Mouse (Mus musculus): Measurements from ENCODE around the gene Gm20388.

The Gm20388 gene

DNA sequence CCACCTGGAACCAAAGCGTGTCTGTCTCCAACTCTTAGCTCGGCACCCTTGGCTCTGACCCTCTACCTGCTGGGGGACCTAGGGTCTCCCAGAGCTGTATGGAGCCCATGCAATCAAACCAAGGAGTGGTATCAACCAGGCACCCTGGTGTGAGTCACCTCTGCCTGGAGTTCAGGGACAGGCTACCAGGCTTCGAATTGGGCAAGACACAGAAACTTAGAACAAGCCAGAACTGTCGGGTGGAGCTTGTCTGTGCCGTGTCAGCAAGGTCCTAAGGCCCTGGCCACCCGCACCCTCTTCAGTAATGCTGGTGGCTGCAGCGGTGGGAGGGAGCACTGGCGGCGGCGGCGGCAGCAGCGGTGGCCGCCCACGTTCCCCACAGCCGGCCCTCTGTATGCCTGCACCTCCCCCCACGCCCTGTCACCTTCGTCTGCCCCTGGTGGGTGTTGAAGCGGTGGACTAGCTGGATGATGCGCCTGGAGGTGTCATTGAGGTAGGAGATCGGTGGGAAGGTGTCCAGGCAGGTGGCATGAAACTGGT lies 2526.0 kb downstream of the Gm20388 start:
- intact Hi-C loops (cut with DNase I) = loop anchor here (5.0 kb wide), 1 partner anchor 59 kb away; the partner anchor contains the start of gene Zc3h18

DNA sequence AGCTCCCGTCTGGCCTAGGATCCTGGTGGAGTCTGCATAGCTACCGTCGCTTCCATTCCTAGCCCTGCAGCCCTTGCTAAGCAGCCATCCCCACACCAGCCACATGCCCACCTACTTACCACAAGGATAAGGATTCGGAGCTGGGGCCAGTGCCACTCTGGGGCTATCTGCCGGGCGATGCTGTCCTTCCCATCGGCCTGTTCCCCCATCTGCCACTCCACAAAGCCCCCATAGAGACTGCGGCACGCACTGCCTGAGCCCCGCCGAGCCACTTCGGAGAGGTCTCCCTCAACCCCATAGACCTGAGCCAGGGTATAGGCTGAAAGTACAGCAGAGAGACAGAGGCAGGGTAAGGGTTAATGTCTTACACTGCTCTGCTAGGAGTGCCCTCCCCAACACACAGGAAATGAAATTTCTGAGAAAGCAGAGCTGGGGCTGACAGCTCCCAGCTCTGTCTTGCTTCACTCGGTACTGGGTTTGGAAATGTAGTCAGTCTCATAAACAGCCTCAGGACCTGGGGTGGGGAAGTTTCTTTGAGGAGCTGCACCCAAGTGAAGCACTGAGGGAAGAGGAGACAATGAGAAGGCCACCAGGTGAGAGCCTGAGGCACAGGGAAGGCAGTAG lies 2527.2 kb downstream of the Gm20388 start:
- intact Hi-C loops (cut with DNase I) = loop anchor here (5.0 kb wide), 1 partner anchor 61 kb away; the partner anchor contains the start of gene Zc3h18

DNA sequence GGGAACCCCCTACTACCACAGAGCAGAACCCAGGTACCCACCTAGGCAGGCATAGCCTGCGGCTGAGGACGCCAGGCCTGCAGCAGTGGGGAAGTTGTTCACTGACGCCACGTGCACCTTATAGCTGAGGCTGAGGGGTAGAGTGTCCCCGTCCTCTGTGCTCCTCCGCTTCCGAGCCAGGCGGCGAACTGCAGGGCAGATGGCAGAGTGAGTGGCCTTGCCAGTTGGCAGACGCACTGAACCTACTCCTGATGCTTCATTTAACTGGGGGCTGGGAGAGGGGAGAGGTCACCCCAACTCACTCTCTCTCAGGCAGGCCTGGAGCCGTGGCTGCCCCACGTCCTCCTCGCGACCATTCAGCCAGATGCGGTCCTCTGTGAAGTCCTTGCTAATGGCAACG lies 2528.7 kb downstream of the Gm20388 start:
- intact Hi-C loops (cut with DNase I) = loop anchor here (5.0 kb wide), 1 partner anchor 62 kb away; the partner anchor contains the start of gene Zc3h18

DNA sequence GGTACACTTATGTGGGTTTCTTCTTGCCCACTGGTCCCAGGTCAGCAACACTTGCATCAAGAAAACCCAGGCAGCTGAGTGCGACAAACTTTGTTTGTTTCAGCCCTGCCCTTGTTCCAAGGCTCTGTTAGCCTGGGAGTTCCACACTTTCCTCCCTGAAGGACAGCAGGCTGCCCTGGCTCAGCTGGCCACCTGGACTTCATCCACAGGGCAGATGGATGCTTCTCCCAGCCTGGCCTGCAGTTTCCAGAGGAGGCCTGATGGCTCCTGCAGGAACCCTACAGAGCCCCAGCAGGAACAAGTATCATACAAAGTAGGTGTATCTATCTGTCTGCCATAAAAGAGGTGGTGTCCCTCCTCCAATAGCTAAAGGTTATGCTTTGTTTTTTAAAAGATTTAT lies 2530.7 kb downstream of the Gm20388 start:
- intact Hi-C loops (cut with DNase I) = loop anchor here (5.0 to 10.0 kb wide), 2 partner anchors 36 to 167 kb away; partner anchors contain the start of genes Ctu2 and Rnf166

DNA sequence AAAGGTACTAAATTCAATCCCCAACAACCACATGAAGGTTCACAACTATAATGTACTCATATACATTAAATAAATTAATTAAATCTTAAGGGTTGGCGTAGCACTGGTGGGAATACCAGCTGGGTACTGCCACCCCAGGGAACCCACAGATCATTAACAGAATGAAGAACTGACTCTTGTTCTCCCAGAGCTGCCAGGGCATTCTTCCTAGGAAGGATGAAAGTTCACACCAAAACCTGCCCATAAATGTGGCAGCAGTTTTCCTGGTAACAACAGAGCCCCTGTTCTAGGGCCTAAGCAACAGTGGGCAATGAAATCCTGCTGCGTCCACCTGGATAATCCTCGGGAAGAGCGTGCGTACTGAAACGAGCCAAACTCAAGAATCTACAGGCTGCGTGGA lies 2531.7 kb downstream of the Gm20388 start:
- intact Hi-C loops (cut with DNase I) = loop anchor here (5.0 to 10.0 kb wide), 2 partner anchors 35 to 168 kb away; partner anchors contain the start of genes Ctu2 and Rnf166

DNA sequence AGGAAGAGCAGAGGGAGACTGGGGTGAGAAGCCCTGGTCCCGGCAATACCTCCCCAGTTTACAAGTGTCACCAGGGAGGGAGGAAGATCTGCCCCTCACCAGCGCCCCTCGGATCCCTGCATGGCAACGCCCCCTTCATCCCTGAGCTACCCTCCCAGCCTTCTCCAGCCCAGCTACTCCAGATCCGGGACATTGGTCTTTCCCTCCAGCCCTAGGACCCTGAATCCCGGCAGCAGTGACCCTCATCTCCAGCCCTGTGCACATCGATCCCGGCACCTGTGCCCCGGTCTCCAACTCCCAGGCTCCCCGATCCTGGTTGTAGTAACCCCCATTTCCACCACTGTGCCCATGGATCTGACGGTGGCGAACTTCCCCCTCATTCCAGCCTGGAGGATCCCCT lies 2532.1 kb downstream of the Gm20388 start:
- intact Hi-C loops (cut with DNase I) = loop anchor here (5.0 to 10.0 kb wide), 2 partner anchors 35 to 168 kb away; partner anchors contain the start of genes Ctu2 and Rnf166

DNA sequence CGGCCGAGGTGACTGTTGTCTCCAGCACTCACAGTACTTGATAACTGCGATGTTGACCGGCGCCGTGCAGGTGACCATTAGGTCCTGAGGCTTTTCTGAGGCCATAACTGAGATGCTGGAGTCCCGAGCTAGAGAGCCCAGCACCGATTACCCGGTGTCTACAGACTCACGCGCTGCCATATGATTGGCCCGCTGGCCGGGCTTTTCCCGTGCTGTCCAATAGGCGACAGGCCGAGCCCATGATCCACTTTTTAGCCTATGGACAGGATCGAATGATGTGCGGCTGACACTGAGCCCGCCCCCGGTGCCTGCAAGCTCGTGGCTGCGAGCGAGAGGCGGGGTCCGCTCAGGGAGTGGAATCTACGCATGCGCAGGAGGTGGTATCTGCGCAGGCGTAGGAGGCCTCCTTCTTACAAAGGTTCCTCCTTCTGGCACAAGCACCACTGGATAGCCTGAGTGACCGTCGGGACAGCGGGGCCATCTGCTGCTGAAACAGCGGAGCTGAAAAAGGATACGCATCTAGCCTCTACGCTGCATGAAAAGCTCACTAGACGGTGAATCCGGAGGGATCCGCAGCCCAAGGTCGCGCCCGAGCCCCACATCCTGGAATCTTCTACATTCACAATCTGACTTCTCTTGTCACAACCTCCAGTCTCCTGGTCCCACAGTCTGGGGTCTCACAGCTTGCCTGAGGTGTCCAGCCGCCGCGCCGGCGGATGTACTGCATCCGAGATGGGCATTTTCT lies 2532.8 kb downstream of the Gm20388 start, which contains the start of gene Mvd:
TSS of gene Mvd (minus strand) at position 161 of the 745 bp plus-strand sequence.
- intact Hi-C loops (cut with DNase I) = loop anchor here (5.0 to 10.0 kb wide), 2 partner anchors 34 to 169 kb away; partner anchors contain the start of genes Ctu2 and Rnf166

DNA sequence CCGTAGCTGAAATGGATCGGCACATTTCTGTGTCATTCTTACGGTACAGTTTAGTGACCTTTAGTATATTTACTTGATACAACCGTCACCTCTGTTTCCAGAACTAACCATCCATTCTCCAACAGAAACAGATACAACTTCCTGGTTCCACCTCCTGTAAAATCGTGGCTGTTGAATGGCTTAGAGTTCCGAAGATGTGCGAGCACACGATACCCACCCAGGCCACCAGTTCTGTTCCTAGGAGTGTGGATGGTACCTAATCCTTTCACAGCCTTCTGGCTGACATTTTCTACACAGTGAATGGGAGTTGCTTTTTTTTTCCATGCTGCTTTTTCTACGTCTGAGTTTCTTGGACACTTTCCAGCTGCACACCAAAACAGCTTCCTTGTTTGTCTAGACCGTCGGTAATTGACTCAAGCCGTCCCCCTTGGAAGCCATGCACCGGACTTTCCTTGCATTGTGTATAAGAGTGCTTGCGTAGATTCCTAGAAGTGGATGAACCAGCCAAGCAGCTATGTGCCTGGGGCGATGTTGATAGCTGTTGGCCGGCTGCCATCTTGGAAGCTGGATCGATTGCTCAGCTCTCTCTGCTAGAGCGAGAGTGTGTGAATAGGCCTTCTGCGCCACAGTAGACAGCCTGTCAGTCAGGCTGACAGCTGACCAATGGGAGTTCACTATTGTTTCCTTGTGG lies 2533.6 kb downstream of the Gm20388 start:
- intact Hi-C loops (cut with DNase I) = loop anchor here (5.0 to 10.0 kb wide), 2 partner anchors 33 to 169 kb away; partner anchors contain the start of genes Ctu2 and Rnf166

DNA sequence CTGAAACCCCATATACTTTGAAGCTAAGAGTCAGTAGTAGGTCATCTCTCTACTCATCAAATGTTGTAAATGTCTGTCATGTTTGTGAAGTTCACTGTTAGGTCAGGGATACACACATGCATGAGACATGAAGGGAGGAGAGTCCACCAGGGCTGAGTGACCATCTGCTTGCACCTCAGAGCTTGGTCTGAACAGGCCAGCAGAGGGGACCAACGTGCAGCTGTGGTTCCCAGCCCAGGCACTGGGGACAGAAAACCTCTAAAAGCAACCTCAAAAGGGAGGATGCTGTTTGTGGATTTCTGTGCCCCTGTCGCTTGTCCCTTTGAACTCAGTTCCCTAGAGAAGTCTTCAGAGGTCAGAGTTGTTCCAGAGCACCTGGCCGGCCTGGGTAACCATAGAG lies 2534.6 kb downstream of the Gm20388 start:
- intact Hi-C loops (cut with DNase I) = loop anchor here (10.0 kb wide), 1 partner anchor 170 kb away; no protein-coding TSS in a partner anchor

DNA sequence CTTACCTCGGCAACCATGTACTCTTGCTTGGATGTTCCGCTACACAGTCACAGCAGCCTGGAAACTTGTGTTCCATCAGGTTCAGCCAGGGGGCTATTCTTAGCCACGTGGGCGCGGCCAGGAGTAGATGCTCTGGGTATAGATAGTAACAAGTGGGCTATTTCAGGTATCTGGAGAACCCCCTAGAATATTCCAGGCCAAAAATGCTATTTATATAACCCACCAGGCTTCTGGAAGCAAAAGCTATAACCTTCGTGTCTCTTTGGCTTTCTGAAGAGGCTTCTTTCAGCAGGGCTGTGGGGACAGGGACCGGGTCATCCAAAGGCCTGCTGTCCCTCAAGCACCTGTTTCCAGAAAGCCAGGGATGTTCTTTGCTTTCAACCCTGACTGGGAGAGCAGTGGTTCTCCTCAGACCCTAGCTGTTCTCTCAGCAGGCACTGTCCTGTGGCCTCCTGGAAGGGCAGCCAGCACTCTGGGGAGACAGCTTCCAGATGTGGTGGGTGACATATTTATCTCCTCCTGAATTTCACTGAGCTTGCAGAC lies 2540.6 kb downstream of the Gm20388 start:
- intact Hi-C loops (cut with DNase I) = no loop called here

DNA sequence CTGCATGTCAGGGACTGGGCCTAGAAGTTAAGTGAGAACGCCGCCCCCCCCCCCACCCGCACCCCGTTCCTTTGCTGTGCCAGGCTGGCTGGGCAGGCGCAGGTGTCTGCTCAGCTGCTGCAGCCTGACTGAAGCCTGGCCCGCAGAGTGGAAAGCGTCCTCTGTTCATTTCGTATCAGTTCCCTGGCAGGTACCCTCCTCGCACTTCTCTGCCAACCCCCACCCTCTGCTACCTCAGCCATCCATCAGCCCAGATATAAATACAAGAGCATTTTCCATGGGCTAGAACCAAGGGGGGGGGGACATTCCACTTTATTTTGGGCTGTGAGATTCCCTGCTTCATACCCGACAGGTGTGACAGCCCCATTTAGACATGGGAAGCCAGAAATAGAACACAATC lies 2541.5 kb downstream of the Gm20388 start:
- intact Hi-C loops (cut with DNase I) = no loop called here

DNA sequence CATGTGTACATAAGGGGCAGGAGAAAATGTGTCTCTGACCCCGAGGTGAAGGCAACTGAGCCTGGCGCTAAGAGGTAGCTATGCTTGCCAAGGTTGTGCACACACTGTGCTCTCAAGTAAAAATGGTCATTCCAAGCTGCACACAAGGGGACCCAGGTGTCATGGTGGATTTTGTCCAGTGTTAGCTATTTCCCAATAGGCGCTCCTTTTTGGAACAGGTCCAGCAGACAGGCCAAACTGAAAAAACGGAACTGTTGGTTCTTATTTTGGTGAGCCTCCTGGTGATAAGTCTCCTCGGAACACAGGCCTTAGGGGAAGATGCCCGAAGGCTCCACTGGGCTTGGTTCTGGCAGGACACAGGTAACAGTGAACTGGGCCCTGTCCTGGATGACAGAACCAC lies 2543.8 kb downstream of the Gm20388 start:
- intact Hi-C loops (cut with DNase I) = no loop called here

DNA sequence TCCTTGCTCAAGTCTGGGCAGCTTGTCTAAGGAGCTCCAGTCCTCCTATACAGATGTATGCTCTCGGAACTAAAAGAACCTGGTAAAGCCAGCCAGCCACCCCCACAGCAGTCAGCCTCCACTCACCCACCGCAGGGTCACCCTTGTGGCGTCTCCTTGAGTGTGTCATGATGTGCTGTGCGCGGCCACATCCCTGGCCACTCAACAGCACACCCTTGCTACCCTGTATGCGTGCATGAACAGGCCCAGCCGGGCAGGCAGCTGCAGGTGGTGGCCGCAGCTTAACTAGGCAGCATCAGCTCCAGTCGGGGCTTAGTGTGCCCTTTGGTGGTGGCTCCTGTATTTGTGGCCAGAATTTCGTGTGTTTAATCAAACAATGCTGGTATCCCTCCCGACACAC lies 2546.5 kb downstream of the Gm20388 start:
- intact Hi-C loops (cut with DNase I) = no loop called here

DNA sequence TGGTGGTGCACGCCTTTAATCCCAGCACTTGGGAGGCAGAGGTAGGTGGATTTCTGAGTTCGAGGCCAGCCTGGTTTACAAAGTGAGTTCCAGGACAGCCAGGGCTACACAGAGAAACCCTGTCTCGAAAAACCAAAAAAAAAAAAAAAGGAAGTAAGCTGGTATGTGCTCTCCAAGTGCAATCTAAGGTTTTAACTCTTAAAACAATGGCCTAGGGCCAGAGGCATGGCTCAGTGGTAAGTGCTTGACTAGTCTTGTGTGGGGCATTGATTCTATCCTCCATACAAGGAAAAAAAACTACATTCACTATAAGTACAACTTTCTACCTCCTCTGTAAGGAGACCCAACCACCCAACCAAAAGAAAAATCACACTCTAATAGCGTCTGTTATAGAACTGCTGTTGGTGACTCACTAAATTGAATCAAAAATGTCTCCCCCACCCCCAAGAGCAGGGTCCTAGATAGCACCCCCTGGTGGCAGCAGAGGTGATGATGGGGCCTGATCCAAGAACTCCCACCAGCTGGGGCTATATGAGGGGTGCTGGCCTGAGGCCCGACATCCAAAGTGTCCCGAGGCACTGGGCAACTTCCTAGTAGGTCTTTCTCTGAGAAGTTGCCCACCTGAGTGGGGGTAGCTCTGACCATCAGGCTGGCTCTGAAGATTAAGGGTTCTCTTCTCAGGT lies 2548.7 kb downstream of the Gm20388 start:
- intact Hi-C loops (cut with DNase I) = no loop called here

DNA sequence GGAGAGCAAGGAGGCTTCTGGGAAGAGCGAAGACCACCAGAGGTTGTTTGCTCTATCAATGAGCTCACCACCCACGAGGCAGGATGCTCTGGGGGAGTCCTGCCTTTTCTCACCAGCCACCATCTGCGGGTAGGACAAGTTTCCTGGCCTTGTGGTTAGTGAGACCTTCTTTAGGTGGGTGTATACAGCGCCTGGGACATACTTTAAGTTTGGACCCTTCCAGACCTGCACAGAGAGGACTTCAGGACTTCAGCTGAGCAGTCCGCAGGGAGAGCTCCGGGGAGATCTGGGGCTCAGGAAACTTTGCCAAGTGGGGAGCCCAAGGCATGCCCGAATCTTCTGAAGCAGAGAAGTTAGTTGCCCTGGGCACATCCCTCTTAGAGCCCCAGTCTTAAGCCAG lies 2549.3 kb downstream of the Gm20388 start:
- intact Hi-C loops (cut with DNase I) = no loop called here

DNA sequence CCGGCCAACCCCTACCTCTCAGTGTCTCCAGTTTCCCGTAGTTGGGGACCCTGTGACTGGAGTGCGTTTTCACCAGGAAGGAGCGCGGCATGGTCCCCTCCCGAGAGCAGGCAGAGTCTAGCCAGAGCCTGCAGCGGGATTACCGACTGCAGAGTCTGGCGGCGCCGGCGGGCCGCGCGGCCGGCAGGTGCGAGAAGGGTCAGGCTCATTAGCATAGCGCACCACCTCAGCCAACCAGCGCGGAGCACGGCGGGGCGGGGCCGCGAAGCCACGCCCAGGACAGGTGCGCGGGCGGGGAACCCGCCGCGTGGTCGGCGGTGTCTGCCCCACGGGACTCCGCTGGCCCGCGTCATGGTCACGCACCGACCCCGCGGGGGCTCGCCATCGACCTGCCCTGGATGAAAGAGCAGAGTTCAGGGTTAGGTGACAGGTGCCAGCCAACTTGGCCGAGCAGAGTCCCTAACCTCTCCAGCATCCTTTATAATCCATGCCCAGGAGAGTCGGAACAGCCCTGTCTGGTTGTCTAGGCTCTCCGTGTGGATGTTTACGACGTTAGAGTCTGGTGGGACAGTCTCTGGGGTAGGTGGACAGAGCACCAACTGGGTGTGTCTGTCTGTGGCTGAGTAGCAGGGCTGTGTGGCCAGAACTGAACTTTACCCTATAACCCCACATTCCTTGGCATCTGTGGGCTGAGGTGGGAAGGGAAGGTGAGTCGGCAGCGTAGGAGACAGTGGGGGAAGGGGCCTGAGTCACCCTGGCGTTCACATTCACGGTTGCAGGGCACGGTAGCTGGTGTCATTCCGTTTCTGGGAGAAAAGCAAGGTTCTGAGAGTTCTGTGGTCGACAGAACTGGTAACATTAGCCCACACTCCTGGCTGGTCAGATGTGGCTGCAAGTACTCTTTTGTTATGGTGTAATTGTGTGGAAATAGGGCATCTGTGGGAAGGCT lies 2550.2 kb downstream of the Gm20388 start, which contains the start of gene Snai3:
TSS of gene Snai3 (minus strand) at position 210 of the 949 bp plus-strand sequence.
- intact Hi-C loops (cut with DNase I) = no loop called here

DNA sequence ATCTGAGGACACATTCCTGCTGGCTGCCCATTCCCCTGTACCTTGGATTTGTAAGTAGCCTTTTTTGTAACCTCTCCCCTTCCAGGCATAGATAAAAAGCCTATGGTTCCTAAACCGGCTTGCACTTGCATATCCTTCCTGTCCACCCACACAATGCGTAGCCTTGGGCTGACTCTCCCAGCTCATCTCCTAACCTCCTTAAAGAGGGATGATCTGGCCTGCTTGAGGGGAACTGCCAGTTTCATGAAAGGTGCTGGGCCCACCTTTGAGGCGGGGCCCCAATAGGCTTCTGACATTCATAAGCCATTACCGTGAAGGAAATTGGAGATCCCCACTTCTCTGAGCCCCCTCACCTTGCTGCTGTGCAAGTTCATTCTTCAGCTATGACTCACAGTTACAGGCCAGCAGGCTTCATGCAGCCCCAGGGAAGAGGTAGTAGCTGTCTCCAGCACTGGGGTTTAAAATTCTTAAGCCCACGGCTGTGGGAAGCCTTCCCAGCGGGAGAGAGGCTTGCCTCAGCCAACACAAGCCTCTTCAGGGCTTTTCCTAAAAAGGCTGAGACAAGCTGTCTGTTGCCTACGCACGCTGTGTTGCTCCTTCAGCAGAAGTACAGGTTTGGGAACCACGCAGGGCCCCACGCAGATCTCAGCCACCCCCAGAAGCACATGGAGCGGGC lies 2551.0 kb downstream of the Gm20388 start:
- intact Hi-C loops (cut with DNase I) = no loop called here

DNA sequence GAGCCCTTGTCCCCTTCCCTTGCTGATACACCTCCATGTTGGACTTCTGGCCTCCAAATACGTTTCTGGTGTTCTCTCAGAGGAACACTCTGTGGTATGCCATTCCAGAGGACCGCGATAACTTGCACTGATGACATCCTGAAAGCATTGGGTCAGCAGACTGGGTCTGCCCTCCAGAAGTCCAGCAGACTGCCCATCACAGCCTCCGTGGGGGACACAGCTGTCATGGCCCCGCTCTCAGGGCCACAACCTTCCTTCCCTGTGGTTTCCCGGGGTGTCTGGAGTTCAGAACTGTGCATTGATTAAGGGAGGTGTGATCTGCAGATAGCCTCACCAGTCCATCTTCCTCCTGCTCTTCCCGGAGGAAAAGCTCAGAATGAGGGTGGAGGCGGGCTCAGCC lies 2551.9 kb downstream of the Gm20388 start:
- intact Hi-C loops (cut with DNase I) = no loop called here

Measured in adrenal gland (tissue).